Mouse (Mus musculus): ENCODE results near the gene Otop2.
A peak's percentile ranks its signal among the peaks of the same experiment; 100 is the strongest.

The Otop2 gene

DNA sequence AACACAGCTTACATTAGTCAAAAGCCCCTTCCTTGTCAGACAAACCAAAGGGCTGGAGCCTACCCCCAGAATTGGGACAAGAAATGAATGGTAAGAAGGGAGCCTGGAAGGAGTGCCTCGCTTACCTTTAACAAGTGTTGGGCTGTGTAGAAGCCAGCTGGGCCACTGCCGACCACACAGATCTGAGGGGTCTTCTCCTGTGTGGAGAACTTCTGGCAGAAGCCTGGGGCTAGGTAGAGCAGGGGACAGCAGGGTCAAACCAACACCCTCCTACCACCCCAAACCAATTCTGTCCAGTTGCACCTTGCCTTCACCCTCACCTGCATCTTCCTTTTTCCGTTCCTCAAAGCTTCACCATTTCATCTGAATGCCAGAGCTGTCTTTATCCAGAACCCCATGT, 31.0 kb upstream of the Otop2 start:
- DNase-seq (ENCODE audit: low read depth, low spot score): no peak

DNA sequence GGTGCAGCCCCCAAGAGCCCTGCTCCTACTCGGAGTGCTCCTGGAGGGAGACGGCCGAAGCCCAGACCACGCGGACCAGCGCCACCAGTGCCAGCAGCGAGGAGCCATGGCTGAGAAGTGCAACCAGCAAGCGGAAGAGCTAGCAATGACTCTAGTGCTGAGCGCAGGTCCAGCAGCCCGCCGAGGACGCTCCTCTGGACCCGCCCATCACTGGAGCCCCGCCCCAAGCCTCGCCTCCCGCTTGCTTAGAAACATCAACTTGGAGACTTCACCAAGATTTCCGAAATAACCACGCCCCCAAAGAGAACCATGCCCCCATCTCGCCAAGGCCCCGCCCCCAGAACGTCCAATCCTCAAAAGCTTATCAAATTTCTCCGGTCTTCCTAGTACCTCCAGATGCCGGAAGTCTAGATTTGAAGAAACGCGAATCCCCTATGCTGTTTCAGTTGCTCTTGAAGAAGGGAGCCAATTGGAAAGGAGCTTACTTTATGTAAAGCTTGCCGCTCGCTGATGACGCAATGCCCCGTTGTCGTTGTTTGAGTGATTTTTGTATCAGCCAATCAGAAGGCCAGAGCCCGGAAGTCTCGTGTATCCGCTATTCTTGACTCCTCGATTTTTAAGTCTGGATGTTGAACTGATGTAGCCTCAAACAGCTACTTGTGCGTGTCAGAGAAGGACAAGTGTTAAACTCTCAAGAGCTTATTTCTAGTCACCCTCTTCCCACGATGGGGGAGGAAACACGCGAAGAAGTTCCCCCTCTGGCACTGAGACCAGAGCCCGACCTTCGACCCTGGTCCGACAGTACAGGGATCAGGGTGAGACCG, 30.0 kb upstream of the Otop2 start, which contains the start of gene Fdxr:
Gene Fdxr, minus strand, starts transcription at position 271 of the 824 bp plus-strand sequence.
- peak; percentile 100 for DNase-seq (ENCODE audit: low read depth, low spot score)

DNA sequence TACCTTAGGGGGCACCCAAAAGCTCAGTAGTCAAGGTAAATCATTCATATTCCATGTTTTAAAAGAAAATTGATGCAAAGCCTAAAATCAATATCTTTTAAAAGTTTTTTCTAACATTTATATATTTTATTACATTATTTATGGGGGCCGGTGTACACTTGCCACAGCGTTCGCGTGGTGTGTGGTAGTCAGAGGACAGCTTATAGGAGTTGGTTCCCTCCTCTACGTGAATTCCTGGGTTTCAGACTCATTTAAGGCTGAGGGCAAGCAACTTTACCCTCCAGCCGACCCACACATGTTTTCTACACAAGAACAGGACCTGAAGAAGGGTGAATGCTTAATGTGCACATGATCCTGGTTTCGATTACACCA, 29.4 kb upstream of the Otop2 start:
- DNase-seq (ENCODE audit: low read depth, low spot score): no peak

DNA sequence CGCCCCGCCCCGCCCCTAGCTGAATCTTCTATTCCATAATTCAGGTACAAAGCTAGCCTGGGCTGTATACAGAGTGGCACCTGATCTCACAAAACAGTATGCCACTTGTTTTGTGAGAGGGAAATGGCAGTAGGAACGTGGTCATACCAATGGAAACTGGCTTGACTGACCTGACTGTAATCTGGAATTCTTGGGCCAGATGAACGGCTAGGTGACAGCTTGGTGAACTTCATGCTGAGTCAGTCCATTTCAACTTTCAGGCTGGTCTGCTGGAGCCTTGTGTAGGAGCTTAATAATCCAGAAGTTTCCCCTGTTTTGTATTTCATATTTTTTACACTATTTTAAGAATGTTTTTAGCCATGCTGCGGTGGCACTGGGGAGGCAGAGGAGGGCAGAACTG, 28.8 kb upstream of the Otop2 start:
- DNase-seq (ENCODE audit: low read depth, low spot score): no peak

DNA sequence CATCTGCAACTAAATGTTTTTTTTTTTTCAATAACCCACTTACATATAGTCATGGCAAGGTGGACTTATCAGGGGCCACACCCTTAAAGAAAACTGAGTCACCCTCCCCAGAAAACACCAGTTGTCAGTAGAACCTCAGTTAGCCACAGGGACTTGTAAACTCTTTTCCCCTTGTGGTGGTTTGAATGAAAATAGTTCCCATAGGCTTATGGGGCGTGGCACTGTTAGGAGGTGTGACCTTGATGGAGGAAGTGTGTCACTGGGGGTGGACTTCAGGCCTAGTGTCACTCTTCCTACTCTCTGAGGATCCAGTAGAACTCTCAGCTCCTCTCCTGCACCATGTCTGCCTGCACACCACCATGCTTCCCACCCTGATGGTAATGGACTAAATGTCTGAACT, 27.2 kb upstream of the Otop2 start:
- DNase-seq (ENCODE audit: low read depth, low spot score): peak; percentile 66

DNA sequence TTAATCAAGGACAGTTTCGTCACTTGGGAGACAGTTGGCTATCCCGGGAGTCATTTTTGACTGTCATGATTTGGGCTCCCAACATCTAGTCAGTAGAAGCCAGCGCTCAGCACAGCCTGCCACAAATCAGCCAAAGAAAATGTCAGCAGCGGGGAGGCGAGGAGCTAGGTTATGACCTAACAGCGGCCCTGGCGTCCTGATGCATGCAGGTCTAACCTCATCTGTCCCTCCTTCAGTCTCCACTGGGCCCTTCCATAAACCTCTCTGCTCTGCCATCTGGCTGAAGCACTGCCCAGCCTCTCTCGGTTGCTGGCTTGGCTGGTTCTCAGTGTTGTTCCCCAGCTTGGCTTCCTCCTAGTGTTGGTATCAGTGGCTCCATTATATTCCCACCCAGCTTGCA, 24.7 kb upstream of the Otop2 start:
- no peak for DNase-seq (ENCODE audit: low read depth, low spot score)

DNA sequence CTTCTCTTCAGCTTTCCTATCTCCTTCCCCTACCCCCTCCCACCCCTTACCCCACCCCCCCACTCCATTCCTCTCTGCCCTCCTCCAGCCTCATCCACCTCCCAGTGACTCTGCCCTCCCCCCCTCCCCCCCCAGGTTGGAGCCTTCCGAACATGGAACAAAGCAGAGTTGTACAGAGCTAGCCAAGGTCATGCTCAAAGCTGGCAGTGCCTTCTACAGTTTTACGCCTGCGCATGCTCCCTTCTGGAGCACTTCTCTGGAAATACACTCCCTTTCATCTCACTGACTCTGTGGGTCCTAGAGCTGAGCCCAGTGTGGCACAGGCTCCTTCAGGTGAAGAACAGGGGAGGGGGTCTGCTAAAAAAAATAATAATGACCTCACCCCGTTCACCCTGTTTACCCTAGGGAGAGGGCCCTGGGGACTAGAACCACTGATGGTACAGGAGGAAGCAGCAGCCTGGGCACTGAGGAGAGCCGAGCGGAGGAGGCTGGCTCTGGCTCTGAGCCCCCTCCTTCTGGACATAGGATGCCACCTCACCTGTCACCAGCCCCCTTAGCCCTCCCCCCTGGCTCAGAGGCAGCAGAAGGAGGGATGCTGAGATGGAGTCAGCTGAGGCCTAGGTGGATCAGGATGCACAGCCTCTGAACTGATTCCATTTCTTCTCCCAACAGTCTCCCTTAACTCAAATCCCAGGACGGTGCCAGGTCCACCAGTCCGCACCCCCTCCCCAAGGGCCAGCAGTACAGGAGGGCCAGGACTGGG, 24.1 kb upstream of the Otop2 start:
- DNase-seq (ENCODE audit: low read depth, low spot score): no peak

DNA sequence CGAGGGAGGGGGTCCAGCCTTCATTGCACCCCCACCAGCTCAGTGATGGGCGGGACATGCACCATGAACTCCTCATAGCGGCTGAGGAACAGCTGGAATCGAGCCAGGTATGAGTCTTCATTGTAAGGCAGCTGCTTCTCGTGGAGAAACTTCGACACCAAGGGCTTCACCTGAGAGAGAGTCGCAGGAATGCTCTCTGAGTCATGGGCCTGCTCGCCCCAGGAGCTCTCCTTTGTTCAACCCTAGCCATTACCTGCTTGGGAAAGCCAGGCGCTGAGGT, 23.5 kb upstream of the Otop2 start:
- DNase-seq (ENCODE audit: low read depth, low spot score): no peak

DNA sequence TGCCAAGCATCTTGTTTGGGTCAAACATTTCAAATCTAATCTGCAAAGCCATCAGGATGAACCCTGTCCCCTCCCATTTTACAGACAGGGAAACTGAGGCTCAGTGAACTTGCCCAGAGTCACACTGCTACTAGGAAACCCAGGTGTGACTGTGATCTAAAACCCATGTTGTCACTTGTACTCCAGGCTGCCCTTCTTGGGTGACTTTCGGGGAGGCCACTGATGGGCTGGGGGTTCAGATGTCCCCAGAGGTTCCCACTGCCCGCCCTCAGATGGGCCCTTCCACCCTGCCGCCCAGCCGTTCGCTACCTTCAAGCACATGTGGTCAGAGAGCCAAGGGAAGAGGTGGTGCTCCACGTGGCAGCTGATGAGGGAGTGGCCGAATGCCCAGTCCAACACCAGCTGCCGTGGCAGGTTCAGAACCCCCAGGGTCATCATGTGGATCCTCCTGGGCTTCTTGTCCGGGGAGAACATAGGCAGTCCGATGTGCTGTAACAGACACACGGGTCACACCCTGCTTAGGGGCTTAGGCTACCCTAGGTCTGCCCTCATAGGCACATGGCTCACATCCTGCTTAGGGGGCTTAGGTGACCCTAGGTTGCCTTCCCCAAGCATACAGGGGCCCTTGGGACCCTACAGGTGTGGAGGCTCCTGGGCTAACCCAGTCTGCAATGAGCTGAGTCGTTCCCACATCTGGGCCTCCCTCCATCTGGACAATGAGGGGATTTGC, 22.9 kb upstream of the Otop2 start:
- no peak for DNase-seq (ENCODE audit: low read depth, low spot score)

DNA sequence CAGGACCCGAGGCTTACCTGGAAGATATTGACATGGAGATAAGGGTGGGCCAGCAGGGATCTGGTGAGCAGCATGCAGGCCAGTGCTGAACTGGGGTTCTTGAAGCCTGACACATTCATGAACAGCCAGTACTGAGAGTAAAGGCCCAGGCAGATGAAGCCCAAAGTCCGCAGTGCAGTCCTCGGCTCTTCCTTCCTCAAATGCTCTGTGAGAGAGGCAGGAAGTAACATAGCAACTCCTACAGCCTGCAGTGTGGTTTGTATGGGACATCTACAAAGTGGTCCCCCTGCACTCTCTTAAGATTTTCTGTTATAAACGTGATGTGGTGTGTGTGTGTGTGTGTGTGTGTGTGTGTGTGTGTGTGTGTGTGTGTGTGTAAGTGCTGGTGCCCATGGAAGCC, 21.7 kb upstream of the Otop2 start:
- DNase-seq (ENCODE audit: low read depth, low spot score): no peak

DNA sequence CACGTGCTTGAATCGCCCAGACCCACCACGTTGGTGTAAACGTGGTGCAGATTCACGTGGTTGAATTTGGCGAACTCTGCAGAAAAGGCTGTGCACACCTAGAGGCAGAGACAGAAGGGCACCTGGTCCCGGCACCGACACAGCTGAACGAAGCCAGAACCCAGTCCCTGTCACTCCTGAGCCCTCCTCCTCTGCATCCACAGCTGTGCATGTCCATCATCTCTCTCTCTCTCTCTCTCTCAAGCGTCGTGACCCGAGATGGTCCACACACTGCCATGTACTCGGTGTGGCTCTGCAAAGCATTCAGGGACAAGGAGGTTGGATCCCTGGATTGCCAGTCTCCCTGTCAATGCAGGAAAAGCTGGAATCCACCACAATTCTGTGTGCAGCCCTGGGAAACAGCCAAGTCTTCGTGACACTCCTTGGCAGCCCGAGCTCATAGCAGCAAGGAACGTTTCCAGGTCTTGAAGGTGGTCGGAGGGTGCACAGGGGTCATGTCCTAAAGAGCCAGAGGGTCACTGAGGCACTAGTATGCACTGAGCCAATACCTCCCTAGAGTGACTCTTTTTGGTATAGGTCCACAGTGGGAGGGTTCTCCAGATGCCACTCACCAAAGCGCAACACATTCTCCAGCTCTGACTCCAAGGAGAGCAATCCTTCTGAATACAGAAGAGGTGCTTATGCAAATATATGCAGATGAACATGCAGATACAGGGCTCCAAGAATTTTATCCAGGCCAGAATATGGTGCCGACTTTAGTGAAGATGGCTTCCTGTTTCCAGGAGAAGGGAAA, 20.6 kb upstream of the Otop2 start:
- no peak for DNase-seq (ENCODE audit: low read depth, low spot score)

DNA sequence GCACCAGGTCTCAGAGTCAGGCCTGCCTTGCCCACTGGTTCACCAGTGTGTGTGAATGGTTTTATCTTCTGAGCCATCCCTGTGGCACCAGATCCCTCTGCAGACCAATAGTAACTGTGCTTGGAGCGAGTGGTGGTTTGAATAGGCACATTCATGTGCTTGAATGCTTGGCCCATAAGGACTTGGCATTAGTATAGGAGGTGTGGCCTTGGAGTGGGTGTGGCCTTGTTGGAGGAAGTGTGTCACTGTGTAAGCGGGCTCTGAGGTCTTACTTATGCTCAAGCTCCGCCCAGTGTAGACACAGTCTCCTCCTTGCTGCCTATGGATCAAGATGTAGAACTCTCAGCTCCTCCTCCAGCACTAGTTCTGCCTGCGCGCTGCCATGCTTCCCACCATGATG, 19.6 kb upstream of the Otop2 start:
- peak; percentile 87 for DNase-seq (ENCODE audit: low read depth, low spot score)

DNA sequence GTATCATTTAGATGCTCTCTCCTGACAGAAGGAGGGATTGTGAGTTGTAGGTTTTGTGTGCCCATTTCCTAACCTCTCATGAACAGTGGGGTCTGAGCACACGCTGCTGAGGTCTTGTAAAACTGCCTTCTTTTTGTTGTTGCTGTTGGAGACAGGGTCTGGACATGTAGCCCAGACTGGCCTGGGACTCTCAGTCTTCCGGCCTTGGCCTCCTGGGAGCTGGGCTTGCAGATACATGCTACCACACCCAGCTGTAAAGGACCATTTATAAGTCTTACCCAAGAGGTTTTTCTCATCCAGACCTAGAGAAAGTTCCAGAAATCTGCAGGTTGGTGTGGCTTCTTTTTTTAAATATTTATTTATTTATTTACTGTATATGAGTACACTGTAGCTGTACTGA, 18.7 kb upstream of the Otop2 start:
- DNase-seq (ENCODE audit: low read depth, low spot score): no peak

DNA sequence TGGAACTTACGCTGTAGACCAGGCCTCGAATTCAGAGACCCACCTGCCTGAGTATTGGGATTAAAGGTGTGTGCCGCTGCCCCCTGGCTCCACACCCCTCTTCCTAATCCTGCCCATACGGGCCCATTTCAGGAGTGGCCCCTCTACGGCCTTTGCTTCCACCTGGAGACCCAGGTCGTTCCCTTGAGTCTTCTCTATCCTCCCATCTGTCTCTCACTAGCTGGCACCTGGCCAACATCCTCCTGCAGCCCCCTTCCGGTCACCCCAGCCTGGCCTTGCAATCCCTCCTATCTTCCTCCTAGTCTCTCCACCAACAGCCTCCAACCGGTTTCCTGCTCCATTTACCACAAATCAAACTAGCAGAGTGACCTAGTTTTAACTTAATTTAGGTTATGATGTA, 17.1 kb upstream of the Otop2 start:
- no peak for DNase-seq (ENCODE audit: low read depth, low spot score)

DNA sequence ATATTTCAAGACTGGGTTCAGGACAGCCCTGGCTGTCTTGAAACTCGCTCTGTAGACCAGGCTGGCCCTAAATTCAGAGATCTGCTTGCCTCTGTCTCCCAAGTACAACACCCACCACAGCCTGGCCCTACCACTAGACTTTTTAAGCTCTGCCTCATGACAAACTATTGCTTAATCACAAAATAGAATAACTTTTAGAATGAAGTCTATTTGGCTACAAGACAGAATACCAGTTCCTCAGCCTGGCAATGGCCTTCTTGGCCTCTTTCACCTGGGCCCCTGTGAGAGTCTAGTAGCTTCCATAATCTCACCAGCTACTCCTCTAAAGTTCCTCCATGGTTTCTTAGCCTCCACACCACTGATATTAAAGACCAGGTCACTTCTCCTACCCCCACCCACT, 16.6 kb upstream of the Otop2 start:
- no peak for DNase-seq (ENCODE audit: low read depth, low spot score)

DNA sequence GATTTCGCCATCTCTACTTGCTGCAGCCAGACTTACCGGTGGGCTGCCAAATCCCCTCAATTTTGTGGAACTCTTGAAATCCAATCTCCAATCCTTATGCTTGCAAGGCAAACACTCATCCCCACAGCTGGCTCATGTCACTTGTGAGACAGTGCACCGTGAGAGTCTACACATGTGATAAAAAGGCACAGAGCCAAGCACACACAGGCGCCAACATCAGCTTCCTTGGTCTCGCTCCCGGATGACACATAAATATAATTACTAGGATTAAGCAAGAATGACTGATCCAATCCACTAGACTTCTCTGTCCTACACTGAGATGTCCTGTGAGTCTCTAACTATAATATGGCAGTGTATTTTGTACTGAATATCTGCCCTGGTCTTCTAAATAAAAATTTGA, 16.0 kb upstream of the Otop2 start:
- no peak for DNase-seq (ENCODE audit: low read depth, low spot score)

DNA sequence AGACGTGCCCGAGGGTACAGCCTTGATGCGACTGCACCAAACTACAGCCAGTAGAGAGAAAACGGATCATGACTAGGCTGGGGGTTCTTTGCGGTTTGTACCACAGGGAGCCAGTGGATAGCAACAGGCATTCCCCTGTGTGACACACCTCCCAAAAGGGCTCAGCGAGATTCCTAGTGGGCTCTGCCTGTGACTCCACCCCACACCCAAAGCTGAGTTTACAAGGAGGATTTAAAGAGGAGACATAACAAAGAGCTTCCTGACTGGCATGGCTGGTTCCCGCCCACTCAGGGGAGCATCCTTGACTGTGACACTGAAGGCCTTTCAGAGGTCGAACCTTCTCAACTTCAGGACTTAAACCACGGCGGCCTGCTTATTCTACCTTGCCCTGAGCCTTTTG, 15.5 kb upstream of the Otop2 start:
- peak; percentile 69 for DNase-seq (ENCODE audit: low read depth, low spot score)

DNA sequence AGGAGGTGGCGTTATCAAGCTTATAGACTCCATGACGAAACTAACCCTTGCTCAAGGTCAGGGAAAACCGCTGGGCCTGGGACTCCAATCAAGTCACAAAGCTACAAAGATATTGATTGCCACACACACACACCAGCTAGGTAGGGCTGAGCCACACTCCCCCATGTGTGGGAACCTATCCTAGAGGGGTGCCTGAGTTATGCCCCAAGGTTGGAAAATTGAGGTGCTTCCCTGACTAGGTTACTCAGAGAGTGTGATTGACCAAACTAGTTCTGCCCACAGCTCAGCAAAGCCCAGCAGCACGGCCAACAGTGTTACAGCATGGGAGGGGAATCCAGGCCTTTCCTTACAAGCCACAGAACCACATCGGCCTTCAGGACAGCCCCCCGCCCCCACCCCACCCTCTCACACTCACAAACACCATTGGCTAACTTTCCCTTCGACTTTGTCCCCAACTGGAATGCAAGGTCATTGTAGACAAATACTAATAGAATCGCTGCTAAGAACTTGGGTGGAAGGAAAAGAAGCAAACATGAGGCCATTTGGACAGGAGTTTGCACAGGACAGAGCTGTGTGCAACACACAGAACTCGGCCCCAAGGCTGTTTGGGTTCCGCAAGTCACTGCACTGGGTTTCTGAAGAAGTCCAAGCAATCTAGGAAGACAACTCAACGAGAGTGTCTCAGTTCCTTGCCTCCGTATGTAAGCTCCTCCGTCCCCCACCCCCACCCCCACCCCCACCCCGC, 14.2 kb upstream of the Otop2 start:
- DNase-seq (ENCODE audit: low read depth, low spot score): peak; percentile 58

DNA sequence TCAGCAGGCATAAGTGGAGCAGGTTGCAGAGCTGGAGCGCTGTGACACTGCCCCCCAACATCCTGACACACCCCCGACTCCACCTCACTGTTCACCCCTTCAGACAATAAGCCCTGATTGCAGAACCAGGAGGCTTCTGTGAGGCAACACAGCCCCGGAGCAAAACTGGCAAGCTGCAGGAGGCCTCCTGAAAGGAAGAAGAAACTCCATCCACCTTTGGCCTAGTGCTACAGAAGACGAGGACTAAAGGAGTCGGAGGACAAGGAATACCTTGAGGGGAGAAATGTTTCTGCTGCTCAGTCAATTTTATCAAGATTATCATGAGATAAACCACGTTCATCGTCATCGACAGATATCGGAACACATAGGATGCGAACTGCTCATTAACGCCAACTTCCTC, 11.0 kb upstream of the Otop2 start:
- no peak for DNase-seq (ENCODE audit: low read depth, low spot score)

DNA sequence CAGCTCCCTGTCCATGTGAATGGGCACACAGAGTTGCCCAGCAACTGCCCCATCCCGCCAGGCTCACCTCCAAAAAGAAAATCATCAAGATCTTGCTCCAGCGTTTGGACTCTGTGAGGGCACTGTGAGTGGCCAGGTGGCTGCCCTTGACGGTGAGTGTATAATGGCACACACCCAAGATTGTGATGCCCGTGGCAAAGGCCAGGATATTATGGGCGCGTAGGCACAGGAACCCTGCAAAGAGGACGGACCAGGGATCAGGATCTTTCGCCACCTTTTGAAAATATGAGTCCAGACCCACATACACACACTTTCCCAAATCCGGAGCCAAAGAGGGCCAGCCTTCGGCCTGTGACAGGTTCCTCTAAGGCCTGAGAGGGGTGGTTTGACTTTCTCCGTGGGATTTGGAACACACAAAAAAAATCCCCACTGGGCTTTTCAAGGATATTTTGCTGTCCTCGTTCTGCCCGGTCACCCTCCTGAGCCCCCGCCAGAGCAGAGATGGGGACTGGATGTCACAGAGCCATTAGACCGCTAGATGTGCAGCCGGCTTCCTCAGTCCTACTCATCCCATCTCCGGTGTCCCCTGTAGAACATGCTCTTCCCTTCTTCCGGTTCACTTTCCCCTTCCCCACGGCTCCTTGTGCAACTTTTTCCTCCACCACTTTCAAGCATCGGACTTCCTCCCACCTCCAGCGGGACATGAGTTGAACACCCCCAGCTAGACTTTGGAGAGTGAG, 10.3 kb upstream of the Otop2 start:
- no peak for DNase-seq (ENCODE audit: low read depth, low spot score)
